Mouse (Mus musculus) left cerebral cortex, postnatal 14 days (tissue): ENCODE measurements at regions not wholly inside any gene's neighbourhood (a gene's known extent, or its start where the extent isn't known, plus 50 kb on each side); places are given as distances from the start of the nearest gene placed in this dataset.

ENCODE experiments used
- DNase-seq, 2 experiments: peaks; one replicate each; pipeline ENCODE4 v3.0.0; 2021 to 2022; ENCODE audit warnings: low spot score in 2 of 2, mixed read lengths in 1 of 2
- intact Hi-C: fragments of 180-260 bp; cut with DNase I; formaldehyde crosslinking; loops from one replicate; pipeline ENCODE4 v1.15.1; 2025

DNA sequence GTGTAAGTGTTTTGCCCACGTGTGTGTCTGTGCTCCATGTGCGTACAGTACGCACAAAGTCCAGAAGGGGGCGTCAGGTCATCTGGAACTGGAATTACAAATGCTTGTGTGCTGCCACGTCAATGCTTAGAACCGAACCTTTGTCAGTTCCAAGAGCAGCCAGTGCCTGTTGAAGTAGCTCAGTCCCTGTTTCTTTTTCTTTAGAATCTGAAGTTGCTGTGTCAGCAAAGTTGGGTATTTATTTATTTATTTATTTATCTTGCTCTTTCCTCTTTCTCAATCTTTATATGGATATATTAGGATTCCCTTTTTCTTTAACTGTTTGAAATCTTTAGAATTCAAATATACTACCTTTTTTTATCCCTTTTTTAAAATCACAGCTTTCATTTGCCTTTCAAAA lies 567.6 kb upstream of the Mki67 start:
- intact Hi-C loops, result no loop called here
- no peak for DNase-seq

- intact Hi-C loops, result no loop called here
- DNase-seq, result no peak
These were observed 569.4 kb upstream of the Mki67 start for GRCm38 (mm10) chr7:136285606-136286005.

- intact Hi-C loops, result no loop called here
- DNase-seq, result no peak
These were observed 577.5 kb upstream of the Mki67 start for GRCm38 (mm10) chr7:136293536-136294145.

GRCm38 (mm10) chr7:136294445-136294844 lies 578.3 kb upstream of the Mki67 start:
- intact Hi-C loops, result no loop called here

DNA sequence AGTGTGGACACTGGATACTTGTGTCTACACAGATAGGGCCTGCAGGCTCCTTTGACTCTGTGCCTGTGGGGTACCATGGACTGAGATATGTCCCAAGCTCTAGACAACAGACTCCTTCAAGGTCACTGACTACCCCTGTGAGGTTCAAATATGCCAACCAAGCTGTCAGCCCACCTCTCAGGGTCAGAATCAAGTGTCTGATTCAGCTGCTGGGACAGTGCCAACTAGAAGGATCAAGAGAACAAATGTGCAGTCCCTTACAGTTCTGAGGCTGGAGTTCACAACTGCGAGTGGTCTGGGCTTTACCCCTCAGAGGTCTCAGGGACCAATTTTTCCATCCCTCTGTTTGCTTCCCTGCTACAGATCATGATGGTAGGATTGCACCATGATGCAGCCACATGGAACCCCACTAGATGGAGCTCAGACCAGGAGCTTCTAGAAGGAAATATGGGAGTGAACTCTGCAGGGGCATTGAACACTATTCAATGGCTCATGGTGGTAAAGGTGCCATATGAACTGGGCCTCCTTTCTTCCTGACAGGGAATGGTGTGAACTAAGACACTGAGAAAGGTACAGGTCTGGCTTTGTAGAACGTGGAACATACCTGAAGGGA lies 581.8 kb upstream of the Mki67 start:
- no peak for DNase-seq
- intact Hi-C loops, result no loop called here

More at GRCm38 (mm10) chr7:136294445-136294844, 578.3 kb upstream of the Mki67 start:
- no peak for DNase-seq

GRCm38 (mm10) chr7:136306137-136306536 lies 588.3 kb upstream of the Mgmt start:
- no peak for DNase-seq
- intact Hi-C loops, result no loop called here

DNA sequence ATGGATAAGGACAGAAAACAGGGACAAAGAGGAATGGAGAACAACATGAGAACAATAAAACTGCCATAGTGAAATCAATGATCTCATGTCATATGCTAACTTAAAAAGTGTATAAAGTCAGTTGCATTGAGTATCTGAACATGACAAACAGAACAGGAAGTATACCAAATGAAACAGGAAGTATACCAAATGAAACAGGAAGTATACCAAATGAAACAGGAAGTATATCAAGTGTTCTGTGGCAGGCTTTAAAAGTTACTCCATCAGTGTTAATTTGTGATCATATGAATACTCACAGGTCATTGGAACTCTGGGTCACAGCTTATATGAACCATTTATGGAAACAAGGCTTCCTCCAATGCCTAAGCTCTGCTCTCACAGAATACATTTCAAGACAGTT lies 585.6 kb upstream of the Mgmt start:
- intact Hi-C loops, result no loop called here
- no peak for DNase-seq

DNA sequence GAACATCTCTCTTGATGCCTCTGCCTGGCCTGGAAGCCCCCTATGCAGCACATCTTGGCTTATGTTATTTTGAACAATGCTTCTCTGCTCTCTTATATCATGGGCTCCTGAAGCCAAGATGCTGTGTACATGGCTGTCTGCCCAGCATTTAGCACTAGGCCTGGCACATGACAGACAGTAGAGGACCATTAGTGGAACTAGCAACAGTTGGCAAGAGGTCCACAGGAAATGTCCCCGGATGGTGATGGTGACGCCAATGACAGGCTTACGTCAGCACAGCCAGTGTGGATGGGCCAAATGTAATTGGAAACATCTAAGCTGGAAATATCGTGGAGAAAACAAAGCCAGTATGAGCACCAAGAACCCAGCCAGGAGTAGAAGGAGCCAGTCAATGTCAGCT lies 567.1 kb upstream of the Mgmt start:
- no peak for DNase-seq
- intact Hi-C loops, result no loop called here

- intact Hi-C loops, result no loop called here
- no peak for DNase-seq
These were observed 564.0 kb upstream of the Mgmt start for GRCm38 (mm10) chr7:136330431-136330830.

DNA sequence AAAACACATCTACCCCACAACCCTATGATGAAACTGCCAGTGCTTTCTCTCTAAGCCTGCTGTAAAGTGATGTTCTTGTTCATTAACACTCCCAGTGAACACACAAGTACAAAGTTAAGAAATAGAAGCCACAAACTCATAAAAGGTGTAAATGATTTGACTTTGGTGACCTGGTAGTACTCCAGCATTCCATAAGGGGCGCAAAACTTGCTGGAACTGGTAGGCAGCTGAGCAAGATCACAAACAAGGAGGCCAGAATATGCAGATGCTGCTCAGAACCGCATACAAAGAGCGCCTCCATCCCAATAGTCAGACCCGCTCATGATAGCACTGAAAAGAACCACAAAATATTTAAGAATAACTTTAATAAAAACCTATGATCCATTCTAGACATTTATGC lies 561.6 kb upstream of the Mgmt start:
- DNase-seq, result no peak
- intact Hi-C loops, result no loop called here

DNA sequence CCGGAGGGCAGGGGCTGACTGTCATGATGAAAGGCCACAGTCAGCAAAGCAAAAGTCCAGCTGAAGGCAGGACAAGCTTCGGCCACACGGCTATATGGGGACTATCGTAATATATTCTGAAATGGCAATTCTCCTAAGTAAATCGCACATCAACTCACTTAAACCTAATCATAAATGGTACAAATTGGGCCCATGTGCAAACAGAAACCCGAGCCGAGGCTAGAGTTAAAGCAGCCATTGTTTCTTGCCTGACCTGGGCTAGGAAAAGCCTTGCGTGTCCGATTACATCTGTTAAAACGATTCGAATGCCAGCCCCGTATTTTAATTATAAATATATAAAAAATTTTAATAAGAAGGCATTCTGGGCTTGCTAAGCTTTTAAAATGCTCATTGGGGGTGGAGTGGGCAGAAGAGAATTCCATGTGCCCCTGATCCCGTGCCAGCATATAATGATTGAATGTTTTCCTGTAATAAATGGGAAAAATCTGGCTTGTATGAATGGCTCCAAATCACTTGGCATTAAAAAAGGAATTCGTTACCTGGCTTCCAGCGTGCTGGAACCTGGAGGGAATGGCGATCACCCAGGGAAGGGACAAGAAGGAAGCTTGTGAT lies 552.7 kb upstream of the Mgmt start:
- no peak for DNase-seq

DNA sequence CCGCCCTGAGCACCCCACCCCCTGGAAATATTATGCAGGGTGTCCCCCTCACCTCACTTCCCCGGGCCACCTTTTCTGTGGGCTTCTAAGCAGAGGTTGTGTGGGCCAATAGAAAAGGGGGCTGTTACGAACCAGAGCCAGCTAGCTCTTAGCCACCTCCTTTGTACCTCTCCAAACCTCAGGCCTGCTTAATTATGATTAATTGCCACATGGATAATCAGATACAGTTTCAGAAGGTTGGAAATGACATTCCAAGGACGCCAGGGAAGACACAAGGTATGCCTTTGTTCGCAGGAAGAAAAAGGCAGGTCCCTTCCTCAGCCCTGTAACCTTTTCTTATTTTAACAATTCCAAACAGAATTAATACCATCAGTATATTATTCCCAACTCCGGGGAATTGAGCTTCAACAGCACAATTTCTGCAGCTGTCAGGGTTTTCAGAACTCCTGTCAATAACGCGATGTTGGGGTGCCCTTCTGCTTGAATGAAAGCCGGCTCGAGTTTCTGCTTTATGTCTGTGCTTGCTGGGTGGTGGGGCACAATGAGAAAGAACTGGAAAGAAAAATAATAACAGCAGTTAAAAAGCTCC lies 552.1 kb upstream of the Mgmt start:
- intact Hi-C loops, result no loop called here
- DNase-seq, result no peak

More for the DNA sequence above, 552.7 kb upstream of the Mgmt start:
- intact Hi-C loops, result no loop called here

- DNase-seq, result peak in 1 of 2 experiments; percentile 9
- intact Hi-C loops, result no loop called here
These were observed 551.6 kb upstream of the Mgmt start for GRCm38 (mm10) chr7:136342822-136343221.

DNA sequence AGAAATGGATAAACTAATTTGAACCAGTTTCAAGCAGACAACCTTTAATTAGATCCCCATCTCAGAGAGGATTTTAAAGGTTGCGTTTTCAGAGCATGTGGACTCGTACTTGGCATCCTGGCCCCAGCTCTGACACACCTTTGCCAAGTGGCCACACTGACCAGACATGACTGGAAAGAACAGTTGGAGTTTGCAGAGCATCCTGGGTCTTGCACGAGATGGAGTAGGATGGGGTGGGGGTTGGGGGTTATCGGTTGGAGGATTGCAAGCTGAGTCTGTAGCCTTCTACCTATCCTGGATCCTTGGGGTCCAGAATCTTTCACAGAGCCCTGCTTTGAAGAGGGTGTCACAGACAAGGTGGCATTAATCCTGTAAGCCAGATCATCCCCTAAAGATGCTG lies 550.9 kb upstream of the Mgmt start:
- intact Hi-C loops, result no loop called here
- DNase-seq, result no peak

DNA sequence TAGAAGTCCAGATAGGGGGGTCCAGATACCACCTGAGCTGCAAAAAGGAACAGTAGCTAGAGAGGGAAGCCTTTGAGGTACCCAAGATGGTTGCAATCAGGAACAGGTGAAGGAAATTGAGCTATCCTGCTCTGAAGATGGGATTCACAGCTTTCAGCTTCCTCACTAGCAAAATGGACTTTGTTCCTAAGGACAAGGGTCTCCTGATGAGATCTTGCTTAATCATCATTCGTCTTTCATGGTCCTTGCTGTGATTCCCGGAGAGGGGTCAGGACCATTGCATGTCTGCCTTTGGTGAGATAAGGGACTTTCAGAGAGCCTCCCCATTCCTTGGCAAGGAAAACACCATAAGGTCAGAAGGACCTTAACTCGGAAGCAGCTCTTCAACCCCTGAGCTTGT lies 549.4 kb upstream of the Mgmt start:
- DNase-seq, result no peak
- intact Hi-C loops, result no loop called here

- no peak for DNase-seq
- intact Hi-C loops, result no loop called here
These were observed 547.9 kb upstream of the Mgmt start for GRCm38 (mm10) chr7:136346531-136346930.

- intact Hi-C loops, result no loop called here
- no peak for DNase-seq
These were observed 546.1 kb upstream of the Mgmt start for GRCm38 (mm10) chr7:136348309-136348708.

- intact Hi-C loops, result no loop called here
- no peak for DNase-seq
These were observed 544.8 kb upstream of the Mgmt start for GRCm38 (mm10) chr7:136349651-136350050.

DNA sequence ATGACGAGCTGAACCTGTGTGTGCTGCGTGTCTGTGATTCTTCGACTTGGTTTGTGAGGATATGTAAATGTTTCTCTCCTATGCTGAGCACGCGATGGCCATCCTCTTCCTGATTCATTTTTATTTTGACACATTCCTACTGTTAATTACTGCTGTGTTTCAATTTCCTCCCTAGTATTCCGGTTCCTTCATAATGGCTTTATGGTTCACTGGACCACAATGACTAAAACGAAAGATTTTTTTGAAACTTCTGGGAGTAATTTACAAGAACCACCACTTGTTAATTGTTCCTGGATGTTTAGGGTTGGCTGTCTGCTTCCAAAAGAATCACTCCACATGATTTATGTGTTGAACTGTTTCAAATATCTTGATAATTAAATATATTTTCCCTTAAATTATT lies 537.4 kb upstream of the Mgmt start:
- no peak for DNase-seq
- intact Hi-C loops, result no loop called here

- intact Hi-C loops, result no loop called here
These were observed 528.8 kb upstream of the Mgmt start for GRCm38 (mm10) chr7:136365318-136366211.

More at GRCm38 (mm10) chr7:136365318-136366211, 528.8 kb upstream of the Mgmt start:
- DNase-seq, result no peak
